Mouse (Mus musculus) regulatory T cell (primary cell): ENCODE data around the gene Gstp1.

Source experiments
- in situ Hi-C: fragments of 300-600 bp; cut with MboI, MseI; formaldehyde crosslinking; loops from one replicate; pipeline ENCODE4 v1.15.1; 2025; ENCODE audit warnings: high pct_unique_total_duplicates

The Gstp1 gene

GRCm38 (mm10) chr19:4000949-4001525 is 36.7 kb downstream of the Gstp1 start:
- in situ Hi-C loops: no loop called here

- in situ Hi-C loops: no loop called here
Observed at GRCm38 (mm10) chr19:4000119-4000900, 37.5 kb downstream of the Gstp1 start, which contains the start of the genes Nudt8 and Gm49405. Gene Nudt8 (plus strand): TSS chr19:4000580. Gene Gm49405 (plus strand): TSS chr19:4000626.

GRCm38 (mm10) chr19:3999121-3999730 is 38.6 kb downstream of the Gstp1 start:
- in situ Hi-C loops: no loop called here

- in situ Hi-C loops: no loop called here
Observed at GRCm38 (mm10) chr19:3998335-3998734, 39.5 kb downstream of the Gstp1 start.

GRCm38 (mm10) chr19:3997231-3997630 is 40.6 kb downstream of the Gstp1 start:
- in situ Hi-C loops: no loop called here

- in situ Hi-C loops: no loop called here
Observed at GRCm38 (mm10) chr19:3996747-3997146, 41.0 kb downstream of the Gstp1 start.

- in situ Hi-C loops: no loop called here
Observed at GRCm38 (mm10) chr19:3996106-3996505, 41.7 kb downstream of the Gstp1 start.

- in situ Hi-C loops: no loop called here
Observed at GRCm38 (mm10) chr19:3995505-3995904, 42.3 kb downstream of the Gstp1 start.

- in situ Hi-C loops: no loop called here
Observed at GRCm38 (mm10) chr19:3994932-3995331, 42.9 kb downstream of the Gstp1 start.

GRCm38 (mm10) chr19:3992416-3992815 is 45.4 kb downstream of the Gstp1 start, which contains the start of gene Tbx10:
Gene Tbx10 (plus strand): TSS chr19:3992752.
- in situ Hi-C loops: no loop called here

- in situ Hi-C loops: no loop called here
Observed at GRCm38 (mm10) chr19:3991966-3992365, 45.8 kb downstream of the Gstp1 start.

- in situ Hi-C loops: no loop called here
Observed at GRCm38 (mm10) chr19:3991562-3991961, 46.2 kb downstream of the Gstp1 start.

- in situ Hi-C loops: no loop called here
Observed at GRCm38 (mm10) chr19:3990804-3991203, 47.0 kb downstream of the Gstp1 start.

- in situ Hi-C loops: no loop called here
Observed at GRCm38 (mm10) chr19:3988750-3989149, 49.0 kb downstream of the Gstp1 start.

GRCm38 (mm10) chr19:3988066-3988465 is 49.7 kb downstream of the Gstp1 start:
- in situ Hi-C loops: no loop called here

GRCm38 (mm10) chr19:3986334-3986733 is 51.5 kb downstream of the Gstp1 start, which contains the start of gene Acy3:
Gene Acy3 (plus strand): TSS chr19:3986570.
- in situ Hi-C loops: no loop called here
